In genomic region chr1:64705230-64705629, GRCm38 (mm10) we compare ENCODE assay signal across 8 mouse cellular contexts. TPM values are rescaled to one million over a fixed set of nuclear protein-coding genes. Genes with fewer than 3 reads are reported as not detected.
DNase-seq lines count a peak whose midpoint lies in the region.

No protein-coding gene starts in this region.

- intact Hi-C loops in gastrocnemius, postnatal 14 days (cut with DNase I; ENCODE audit: low total_unique reads): loop anchor here (5.0 kb wide), 1 partner anchor 88 kb away; the partner anchor contains the start of gene Mettl21a

- DNase-seq in heart, adult 11 months: peak; percentile 79
- DNase-seq in heart, embryonic 10.5 days (ENCODE audit: low spot score): no peak
- DNase-seq in NIH3T3 (ENCODE audit: low read depth): peak; percentile 88
- peak; percentile 78 to 79 for DNase-seq in cerebellum, postnatal 10 days
- DNase-seq in gastrocnemius, postnatal 14 days: peak; percentile 25
- DNase-seq in layer of hippocampus, adult 11-12 months (ENCODE audit: low spot score): peak; percentile 76
- DNase-seq in lung, postnatal 14 days: peak; percentile 80
- peak; percentile 56 for DNase-seq in right cerebral cortex, postnatal 4 days

- no peak overlapping the region for H3K27ac ChIP-seq in heart, embryonic 10.5 days

- H3K36me3 ChIP-seq in heart, embryonic 10.5 days: peaks cover 21% of the 10 kb centered on the region

- H3K9me3 ChIP-seq in heart, embryonic 10.5 days: no peaks in the 10 kb centered on the region

- no peak overlapping the region for H3K4me3 ChIP-seq in heart, embryonic 10.5 days

- no peaks in the 10 kb centered on the region for H3K4me1 ChIP-seq in heart, embryonic 10.5 days

- no peaks in the 10 kb centered on the region for H3K27me3 ChIP-seq in heart, embryonic 10.5 days (ENCODE audit: insufficient read depth, poor library complexity, severe bottlenecking)

- WGBS in heart, embryonic 10.5 days: 47% methylated on average over 6 of the region's 6 CpGs

RNA-seq across cellular contexts. Expression of gene Ccnyl1, which starts 15.0 kb away (rescaled TPM):
- polyA plus RNA-seq in heart, embryonic 10.5 days (2016; fragmentation: Nextera tagmentation; extraction: Ambion mirVana): 4.0 and 5.4 TPM in 2 replicates
- total RNA-seq in gastrocnemius, postnatal 14 days (2021): 10 to 100 TPM; 17.6 to 22.7 TPM

RNA-seq across cellular contexts. Expression of gene Fzd5, which starts 32.3 kb away (rescaled TPM):
- 1.4 and 1.8 TPM in 2 replicates for polyA plus RNA-seq in heart, embryonic 10.5 days (2016; fragmentation: Nextera tagmentation; extraction: Ambion mirVana)
- 1 to 10 TPM; 1.6 to 1.8 TPM for total RNA-seq in gastrocnemius, postnatal 14 days (2021)
